Mouse (Mus musculus) myocyte (in vitro differentiated cells): ENCODE results near the gene Lrrc28.

Source experiments
- CEBPB ChIP-seq: IDR thresholded peaks from 2 replicates; pipeline ENCODE4 v1.6.1; 2011; ENCODE audit warnings: mild to moderate bottlenecking, moderate library complexity; ENCODE audit not compliant: poor library complexity, insufficient read depth, severe bottlenecking
- E2F4 ChIP-seq: IDR thresholded peaks from one replicate; pipeline ENCODE4 v1.6.1; 2011; ENCODE audit warnings: mild to moderate bottlenecking, control low read depth, moderate library complexity; ENCODE audit not compliant: insufficient read depth
- MAX ChIP-seq: IDR thresholded peaks from one replicate; pipeline ENCODE4 v1.6.1; 2011; ENCODE audit warnings: low read depth, mild to moderate bottlenecking, control low read depth
- MYOD1 ChIP-seq, 3 experiments: IDR thresholded peaks; one replicate each; pipeline ENCODE4 v1.6.1; 2011; ENCODE audit warnings: control low read depth in 2 of 3, low read depth in 2 of 3, mild to moderate bottlenecking in 2 of 3, moderate library complexity in 1 of 3; ENCODE audit not compliant: insufficient read length in 2 of 3, control insufficient read depth in 1 of 3
- MYOG ChIP-seq, 3 experiments: IDR thresholded peaks; one replicate each; pipeline ENCODE4 v1.6.1; 2011; ENCODE audit warnings: control low read depth in 2 of 3, low read depth in 2 of 3, mild to moderate bottlenecking in 2 of 3; ENCODE audit not compliant: insufficient read length in 2 of 3, control insufficient read depth in 1 of 3, insufficient read depth in 1 of 3
- POLR2A ChIP-seq: IDR thresholded peaks from one replicate; pipeline ENCODE4 v1.6.1; 2011; ENCODE audit warnings: low read depth, mild to moderate bottlenecking, control low read depth, moderate library complexity; ENCODE audit not compliant: insufficient read length
- POLR2AphosphoS2 ChIP-seq: IDR thresholded peaks from one replicate; pipeline ENCODE4 v1.6.1; 2011; ENCODE audit warnings: low read depth, control low read depth; ENCODE audit not compliant: insufficient read length
- REST ChIP-seq: IDR thresholded peaks from one replicate; pipeline ENCODE4 v1.6.1; 2011; ENCODE audit warnings: mild to moderate bottlenecking, control low read depth, moderate library complexity; ENCODE audit not compliant: insufficient read depth, insufficient read length
- SRF ChIP-seq: IDR thresholded peaks from one replicate; pipeline ENCODE4 v1.6.1; 2011; ENCODE audit warnings: low read depth; ENCODE audit not compliant: control insufficient read depth, insufficient read length
- TCF12 ChIP-seq: IDR thresholded peaks from one replicate; pipeline ENCODE4 v1.6.1; 2011; ENCODE audit warnings: mild to moderate bottlenecking, control low read depth; ENCODE audit not compliant: poor library complexity, insufficient read depth, severe bottlenecking
- TCF3 ChIP-seq: IDR thresholded peaks from one replicate; pipeline ENCODE4 v1.6.1; 2011; ENCODE audit warnings: low read depth, control low read depth; ENCODE audit not compliant: insufficient read length
- USF1 ChIP-seq: IDR thresholded peaks from one replicate; pipeline ENCODE4 v1.6.1; 2011; ENCODE audit warnings: low read depth, mild to moderate bottlenecking, control low read depth, moderate library complexity

GRCm38 (mm10) chr7:67486925-67487760, 157.9 kb downstream of the Lrrc28 start:
- TF ChIP-seq MYOG (IDR thresholded peaks at IDR 0.05; ENCODE audit: control insufficient read depth in 1 of 3, insufficient read depth in 1 of 3, insufficient read length in 2 of 3, low read depth in 2 of 3) (no peak), USF1 (no peak), POLR2AphosphoS2 (no peak), POLR2A (no peak), MAX (no peak), TCF12 (no peak), MYOD1 (IDR thresholded peaks at IDR 0.05; ENCODE audit: control insufficient read depth in 1 of 3, insufficient read length in 2 of 3, low read depth in 2 of 3) (no peak), E2F4 (no peak), REST (no peak), CEBPB (no peak), TCF3 (no peak), SRF (no peak)
